Mouse (Mus musculus): Measurements from ENCODE around the gene Fance. TPM values are rescaled to one million over a fixed set of nuclear protein-coding genes. Genes with fewer than 3 reads are reported as not detected.

Gene Fance
- polyA plus RNA-seq, 1 experiment, result 12.1 TPM

GRCm38 (mm10) chr17:28290671-28291070, 22.6 kb upstream of the Fance start:
- H3K4me3 ChIP-seq (ENCODE audit: insufficient read depth, low read depth, low read length), result no peak overlapping the region
- WGBS, result 81% methylated on average over 11 of the region's 11 CpGs
- no peak for DNase-seq
- H3K4me1 ChIP-seq (ENCODE audit: control insufficient read depth, insufficient read depth, low read length), result peaks cover 30% of the 10 kb centered on the region
- no peaks in the 10 kb centered on the region for H3K36me3 ChIP-seq (ENCODE audit: control insufficient read depth, insufficient read depth, low read length)
- no peaks in the 10 kb centered on the region for H3K27me3 ChIP-seq (replicated peaks; ENCODE audit: control insufficient read depth, insufficient read depth, low read length)
- no peak overlapping the region for H3K27ac ChIP-seq (ENCODE audit: insufficient read depth, low read depth, low read length)
- TF ChIP-seq CTCF (conservative IDR thresholded peaks at IDR 0.05; ENCODE audit: insufficient read depth, insufficient read length, low read depth, low read length), result no peak
- no peak for TF ChIP-seq POLR2A (IDR thresholded peaks at IDR 0.05; ENCODE audit: low read depth, low read length)

- H3K4me1 ChIP-seq (ENCODE audit: control insufficient read depth, insufficient read depth, low read length), result peaks cover 25% of the 10 kb centered on the region
- H3K4me3 ChIP-seq (ENCODE audit: insufficient read depth, low read depth, low read length), result no peak overlapping the region
- no peak for DNase-seq
- no peak overlapping the region for H3K27ac ChIP-seq (ENCODE audit: insufficient read depth, low read depth, low read length)
- H3K27me3 ChIP-seq (replicated peaks; ENCODE audit: control insufficient read depth, insufficient read depth, low read length), result no peaks in the 10 kb centered on the region
- TF ChIP-seq POLR2A (IDR thresholded peaks at IDR 0.05; ENCODE audit: low read depth, low read length) (no peak), CTCF (conservative IDR thresholded peaks at IDR 0.05; ENCODE audit: insufficient read depth, insufficient read length, low read depth, low read length) (no peak)
- 85% methylated on average over 7 of the region's 7 CpGs for WGBS
- H3K36me3 ChIP-seq (ENCODE audit: control insufficient read depth, insufficient read depth, low read length), result no peaks in the 10 kb centered on the region
These were observed 22.0 kb upstream of the Fance start for GRCm38 (mm10) chr17:28291346-28291745.

- no peaks in the 10 kb centered on the region for H3K27me3 ChIP-seq (replicated peaks; ENCODE audit: control insufficient read depth, insufficient read depth, low read length)
- no peak overlapping the region for H3K4me3 ChIP-seq (ENCODE audit: insufficient read depth, low read depth, low read length)
- no peak overlapping the region for H3K27ac ChIP-seq (ENCODE audit: insufficient read depth, low read depth, low read length)
- DNase-seq, result no peak
- 79% methylated on average over 4 of the region's 4 CpGs for WGBS
- H3K4me1 ChIP-seq (ENCODE audit: control insufficient read depth, insufficient read depth, low read length), result peaks cover 6% of the 10 kb centered on the region; the same call in 1 of the 2 replicates
- no peaks in the 10 kb centered on the region for H3K36me3 ChIP-seq (ENCODE audit: control insufficient read depth, insufficient read depth, low read length)
- TF ChIP-seq CTCF (conservative IDR thresholded peaks at IDR 0.05; ENCODE audit: insufficient read depth, insufficient read length, low read depth, low read length) (no peak), POLR2A (IDR thresholded peaks at IDR 0.05; ENCODE audit: low read depth, low read length) (no peak)
These were observed 19.6 kb upstream of the Fance start for GRCm38 (mm10) chr17:28293716-28294115.

- H3K27ac ChIP-seq (ENCODE audit: insufficient read depth, low read depth, low read length), result no peak overlapping the region
- WGBS, result 79% methylated on average over 17 of the region's 17 CpGs
- no peak overlapping the region for H3K4me3 ChIP-seq (ENCODE audit: insufficient read depth, low read depth, low read length)
- no peaks in the 10 kb centered on the region for H3K36me3 ChIP-seq (ENCODE audit: control insufficient read depth, insufficient read depth, low read length)
- DNase-seq, result no peak
- H3K4me1 ChIP-seq (ENCODE audit: control insufficient read depth, insufficient read depth, low read length), result peaks cover 6% of the 10 kb centered on the region; the same call in 1 of the 2 replicates
- no peak for TF ChIP-seq POLR2A (IDR thresholded peaks at IDR 0.05; ENCODE audit: low read depth, low read length)
- no peak for TF ChIP-seq CTCF (conservative IDR thresholded peaks at IDR 0.05; ENCODE audit: insufficient read depth, insufficient read length, low read depth, low read length)
- no peaks in the 10 kb centered on the region for H3K27me3 ChIP-seq (replicated peaks; ENCODE audit: control insufficient read depth, insufficient read depth, low read length)
These were observed 18.6 kb upstream of the Fance start for GRCm38 (mm10) chr17:28294449-28295333.

- TF ChIP-seq CTCF (conservative IDR thresholded peaks at IDR 0.05; ENCODE audit: insufficient read depth, insufficient read length, low read depth, low read length), result no peak
- TF ChIP-seq POLR2A (IDR thresholded peaks at IDR 0.05; ENCODE audit: low read depth, low read length), result no peak
- Histone ChIP-seq H3K4me1 (ENCODE audit: control insufficient read depth, insufficient read depth, low read length) (no peaks in the 10 kb centered on the region), H3K36me3 (ENCODE audit: control insufficient read depth, insufficient read depth, low read length) (no peaks in the 10 kb centered on the region), H3K27ac (ENCODE audit: insufficient read depth, low read depth, low read length) (no peak overlapping the region), H3K4me3 (ENCODE audit: insufficient read depth, low read depth, low read length) (no peak overlapping the region), H3K27me3 (replicated peaks; ENCODE audit: control insufficient read depth, insufficient read depth, low read length) (no peaks in the 10 kb centered on the region)
- WGBS, result 94% methylated on average over 17 of the region's 17 CpGs
- no peak for DNase-seq
These were observed 14.4 kb upstream of the Fance start for GRCm38 (mm10) chr17:28298888-28299287.

GRCm38 (mm10) chr17:28299669-28300320, 13.5 kb upstream of the Fance start:
- Histone ChIP-seq H3K4me1 (ENCODE audit: control insufficient read depth, insufficient read depth, low read length) (no peaks in the 10 kb centered on the region), H3K27ac (ENCODE audit: insufficient read depth, low read depth, low read length) (no peak overlapping the region), H3K4me3 (ENCODE audit: insufficient read depth, low read depth, low read length) (no peak overlapping the region), H3K36me3 (ENCODE audit: control insufficient read depth, insufficient read depth, low read length) (no peaks in the 10 kb centered on the region), H3K27me3 (replicated peaks; ENCODE audit: control insufficient read depth, insufficient read depth, low read length) (no peaks in the 10 kb centered on the region)
- 56% methylated on average over 11 of the region's 11 CpGs for WGBS
- DNase-seq, result no peak
- TF ChIP-seq POLR2A (IDR thresholded peaks at IDR 0.05; ENCODE audit: low read depth, low read length), result no peak
- no peak for TF ChIP-seq CTCF (conservative IDR thresholded peaks at IDR 0.05; ENCODE audit: insufficient read depth, insufficient read length, low read depth, low read length)

- Histone ChIP-seq H3K27me3 (replicated peaks; ENCODE audit: control insufficient read depth, insufficient read depth, low read length) (no peaks in the 10 kb centered on the region), H3K4me3 (ENCODE audit: insufficient read depth, low read depth, low read length) (no peak overlapping the region), H3K36me3 (ENCODE audit: control insufficient read depth, insufficient read depth, low read length) (no peaks in the 10 kb centered on the region), H3K4me1 (ENCODE audit: control insufficient read depth, insufficient read depth, low read length) (no peaks in the 10 kb centered on the region), H3K27ac (ENCODE audit: insufficient read depth, low read depth, low read length) (no peak overlapping the region)
- no peak for DNase-seq
- TF ChIP-seq POLR2A (IDR thresholded peaks at IDR 0.05; ENCODE audit: low read depth, low read length) (no peak), CTCF (conservative IDR thresholded peaks at IDR 0.05; ENCODE audit: insufficient read depth, insufficient read length, low read depth, low read length) (no peak)
- 53% methylated on average over 9 of the region's 9 CpGs for WGBS
These were observed 13.0 kb upstream of the Fance start for GRCm38 (mm10) chr17:28300323-28300722.

All from kidney, adult 2 months (tissue).